Mouse (Mus musculus): ENCODE measurements at regions not wholly inside any gene's neighbourhood (a gene's known extent, or its start where the extent isn't known, plus 50 kb on each side); places are given as distances from the start of the nearest gene placed in this dataset.
"Not testable (repeated sequence)": the region's sequence is repeated elsewhere in the genome, so short reads cannot be mapped to it uniquely, and the experiment has no call there.

- WGBS = 91% methylated on average over 13 of the region's 13 CpGs
- ATAC-seq (ENCODE audit: insufficient number of reproducible peaks, insufficient read depth, low FRiP score, low TSS enrichment, low read depth) = no peak
- H3K36me3 ChIP-seq = no peaks in the 10 kb centered on the region
- no peak overlapping the region for H3K4me3 ChIP-seq (replicated peaks)
- H3K27me3 ChIP-seq = 0 out of 2 replicates have a peak, but pooled peaks cover 3% of the 10 kb centered on the region
- H3K27ac ChIP-seq = no peak overlapping the region
- no peak overlapping the region for H3K9ac ChIP-seq (replicated peaks)
- no peaks in the 10 kb centered on the region for H3K4me1 ChIP-seq (replicated peaks)
- H3K4me2 ChIP-seq = no peak overlapping the region
- no peaks in the 10 kb centered on the region for H3K9me3 ChIP-seq
Measured at GRCm38 (mm10) chr17:84844950-84845349, 54.4 kb upstream of the Lrpprc start.

- H3K9ac ChIP-seq (replicated peaks) = no peak overlapping the region
- 0 out of 2 replicates have a peak, but pooled peaks cover 3% of the 10 kb centered on the region for H3K27me3 ChIP-seq
- no peaks in the 10 kb centered on the region for H3K4me1 ChIP-seq (replicated peaks)
- H3K27ac ChIP-seq = no peak overlapping the region
- no peaks in the 10 kb centered on the region for H3K36me3 ChIP-seq
- no peak for ATAC-seq (ENCODE audit: insufficient number of reproducible peaks, insufficient read depth, low FRiP score, low TSS enrichment, low read depth)
- H3K4me2 ChIP-seq = no peak overlapping the region
- H3K9me3 ChIP-seq = no peaks in the 10 kb centered on the region
- 88% methylated on average over 9 of the region's 9 CpGs for WGBS
- no peak overlapping the region for H3K4me3 ChIP-seq (replicated peaks)
Measured at GRCm38 (mm10) chr17:84846141-84846540, 55.6 kb upstream of the Lrpprc start.

DNA sequence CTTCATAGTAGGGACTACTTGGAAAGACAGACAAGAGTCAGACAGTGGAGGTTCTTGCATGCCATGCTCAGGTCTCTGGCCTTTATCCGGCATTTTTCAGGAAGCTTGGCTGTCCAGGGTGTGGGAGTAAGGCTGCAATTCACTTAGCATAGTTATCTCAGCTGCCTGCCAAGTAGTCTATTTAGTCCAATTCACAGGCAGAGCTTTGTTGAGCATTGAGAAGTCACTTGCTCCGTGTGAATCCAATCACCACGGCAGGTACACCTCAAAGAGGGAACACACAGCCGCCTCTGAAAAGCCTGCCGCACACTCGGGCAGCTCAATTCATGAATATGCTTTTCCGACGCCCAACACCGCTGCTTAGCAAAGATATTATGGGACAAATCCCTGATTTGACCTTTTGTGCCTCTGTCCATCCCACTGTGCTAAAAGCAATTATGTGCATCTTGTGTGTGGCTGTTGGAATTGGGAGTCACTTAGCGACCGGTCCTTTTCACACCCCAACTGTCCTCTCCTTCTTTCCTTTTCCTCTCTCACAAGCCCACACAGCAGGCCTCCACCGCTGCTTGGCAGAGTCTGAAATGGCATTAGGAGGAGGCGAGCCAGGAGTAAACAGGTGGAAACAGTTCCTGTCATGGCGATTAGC, 57.9 kb upstream of the Lrpprc start:
- H3K4me3 ChIP-seq (replicated peaks) = no peak overlapping the region
- no peaks in the 10 kb centered on the region for H3K4me1 ChIP-seq (replicated peaks)
- 0 out of 2 replicates have a peak, but pooled peaks cover 3% of the 10 kb centered on the region for H3K27me3 ChIP-seq
- no peak overlapping the region for H3K4me2 ChIP-seq
- 59% methylated on average over 14 of the region's 14 CpGs for WGBS
- H3K36me3 ChIP-seq = no peaks in the 10 kb centered on the region
- H3K27ac ChIP-seq = no peak overlapping the region
- H3K9ac ChIP-seq (replicated peaks) = no peak overlapping the region
- no peak for ATAC-seq (ENCODE audit: insufficient number of reproducible peaks, insufficient read depth, low FRiP score, low TSS enrichment, low read depth)
- no peaks in the 10 kb centered on the region for H3K9me3 ChIP-seq

- ATAC-seq (ENCODE audit: insufficient number of reproducible peaks, insufficient read depth, low FRiP score, low TSS enrichment, low read depth) = no peak
- 70% methylated on average over 6 of the region's 6 CpGs for WGBS
- no peak overlapping the region for H3K27ac ChIP-seq
- H3K4me2 ChIP-seq = no peak overlapping the region
- no peaks in the 10 kb centered on the region for H3K9me3 ChIP-seq
- no peak overlapping the region for H3K9ac ChIP-seq (replicated peaks)
- 0 out of 2 replicates have a peak, but pooled peaks cover 3% of the 10 kb centered on the region for H3K27me3 ChIP-seq
- no peaks in the 10 kb centered on the region for H3K4me1 ChIP-seq (replicated peaks)
- no peaks in the 10 kb centered on the region for H3K36me3 ChIP-seq
- no peak overlapping the region for H3K4me3 ChIP-seq (replicated peaks)
Measured at GRCm38 (mm10) chr17:84849031-84849405, 58.4 kb upstream of the Lrpprc start.

- Histone ChIP-seq H3K27me3 (0 out of 2 replicates have a peak, but pooled peaks cover 3% of the 10 kb centered on the region), H3K9ac (replicated peaks) (no peak overlapping the region), H3K4me1 (replicated peaks) (no peaks in the 10 kb centered on the region; the same call in 1 of the 2 replicates), H3K36me3 (no peaks in the 10 kb centered on the region), H3K4me2 (no peak overlapping the region), H3K9me3 (no peaks in the 10 kb centered on the region), H3K27ac (no peak overlapping the region), H3K4me3 (replicated peaks) (no peak overlapping the region)
- no peak for ATAC-seq (ENCODE audit: insufficient number of reproducible peaks, insufficient read depth, low FRiP score, low TSS enrichment, low read depth)
- 69% methylated on average over 5 of the region's 5 CpGs for WGBS
Measured at GRCm38 (mm10) chr17:84850464-84850863, 59.9 kb upstream of the Lrpprc start.

- H3K4me1 ChIP-seq (replicated peaks) = no peaks in the 10 kb centered on the region; the same call in 1 of the 2 replicates
- H3K4me3 ChIP-seq (replicated peaks) = no peak overlapping the region
- H3K27ac ChIP-seq = no peak overlapping the region
- WGBS = 88% methylated on average over 5 of the region's 5 CpGs
- H3K9ac ChIP-seq (replicated peaks) = no peak overlapping the region
- H3K27me3 ChIP-seq = 0 out of 2 replicates have a peak, but pooled peaks cover 3% of the 10 kb centered on the region
- no peaks in the 10 kb centered on the region for H3K36me3 ChIP-seq
- no peak for ATAC-seq (ENCODE audit: insufficient number of reproducible peaks, insufficient read depth, low FRiP score, low TSS enrichment, low read depth)
- H3K4me2 ChIP-seq = no peak overlapping the region
- no peaks in the 10 kb centered on the region for H3K9me3 ChIP-seq
Measured at GRCm38 (mm10) chr17:84850893-84851292, 60.3 kb upstream of the Lrpprc start.

- Histone ChIP-seq H3K27me3 (no peaks in the 10 kb centered on the region), H3K36me3 (no peaks in the 10 kb centered on the region), H3K4me2 (no peak overlapping the region), H3K9ac (replicated peaks) (no peak overlapping the region), H3K9me3 (no peaks in the 10 kb centered on the region), H3K4me3 (replicated peaks) (no peak overlapping the region), H3K4me1 (replicated peaks) (peaks cover 9% of the 10 kb centered on the region; the same call in 1 of the 2 replicates), H3K27ac (no peak overlapping the region)
- ATAC-seq (ENCODE audit: insufficient number of reproducible peaks, insufficient read depth, low FRiP score, low TSS enrichment, low read depth) = no peak
- 93% methylated on average over 6 of the region's 6 CpGs for WGBS
Measured at GRCm38 (mm10) chr17:84856971-84857370, 66.4 kb upstream of the Lrpprc start.

DNA sequence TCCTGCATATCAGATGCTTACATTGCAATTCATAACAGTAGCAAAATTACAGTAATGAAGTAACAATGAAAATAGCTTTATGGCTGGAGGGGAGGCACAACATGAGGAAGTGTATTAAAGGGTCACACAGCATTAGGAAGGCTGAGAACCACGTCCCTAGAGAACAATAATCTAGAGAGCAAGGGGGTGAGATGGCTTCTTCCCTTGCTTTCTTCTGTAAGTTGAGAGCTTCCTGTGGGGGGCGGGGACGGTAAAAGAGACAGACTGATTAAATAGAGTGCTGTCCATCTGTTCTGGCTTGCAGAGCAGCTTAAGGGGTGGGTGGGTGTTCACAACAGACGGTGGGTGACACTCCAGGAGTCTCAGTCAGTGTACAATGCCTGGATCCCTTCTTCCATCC, 68.2 kb upstream of the Lrpprc start:
- no peak for ATAC-seq (ENCODE audit: insufficient number of reproducible peaks, insufficient read depth, low FRiP score, low TSS enrichment, low read depth)
- Histone ChIP-seq H3K36me3 (no peaks in the 10 kb centered on the region), H3K4me1 (replicated peaks) (peaks cover 9% of the 10 kb centered on the region; the same call in 1 of the 2 replicates), H3K27ac (no peak overlapping the region), H3K27me3 (no peaks in the 10 kb centered on the region), H3K4me2 (no peak overlapping the region), H3K9me3 (no peaks in the 10 kb centered on the region), H3K9ac (replicated peaks) (no peak overlapping the region), H3K4me3 (replicated peaks) (no peak overlapping the region)
- WGBS = 39% methylated on average over 4 of the region's 4 CpGs

DNA sequence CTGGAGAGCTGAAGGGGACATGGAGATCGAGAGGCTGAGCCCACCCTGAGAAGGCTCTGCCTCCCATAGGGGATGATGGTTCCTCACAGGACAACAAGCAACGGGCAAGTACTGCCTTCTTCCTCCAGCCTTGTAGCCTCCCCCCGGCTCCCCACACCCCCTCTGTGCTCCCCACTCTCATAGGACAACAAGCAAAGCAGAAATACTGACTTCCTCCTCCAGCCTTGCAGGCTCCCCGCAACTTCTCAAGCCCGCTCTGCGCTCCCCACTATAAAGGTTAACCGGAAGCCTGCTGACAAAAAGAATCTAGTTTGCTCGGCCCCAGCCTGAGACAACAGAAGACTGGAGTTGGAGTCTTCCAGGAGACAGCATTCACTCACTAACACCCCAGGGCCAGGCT, 69.3 kb upstream of the Lrpprc start:
- H3K9ac ChIP-seq (replicated peaks) = no peak overlapping the region
- peaks cover 9% of the 10 kb centered on the region; the same call in 1 of the 2 replicates for H3K4me1 ChIP-seq (replicated peaks)
- ATAC-seq (ENCODE audit: insufficient number of reproducible peaks, insufficient read depth, low FRiP score, low TSS enrichment, low read depth) = no peak
- H3K27me3 ChIP-seq = no peaks in the 10 kb centered on the region
- no peaks in the 10 kb centered on the region for H3K36me3 ChIP-seq
- no peak overlapping the region for H3K4me2 ChIP-seq
- no peaks in the 10 kb centered on the region for H3K9me3 ChIP-seq
- no peak overlapping the region for H3K4me3 ChIP-seq (replicated peaks)
- 68% methylated on average over 8 of the region's 8 CpGs for WGBS
- H3K27ac ChIP-seq = no peak overlapping the region

DNA sequence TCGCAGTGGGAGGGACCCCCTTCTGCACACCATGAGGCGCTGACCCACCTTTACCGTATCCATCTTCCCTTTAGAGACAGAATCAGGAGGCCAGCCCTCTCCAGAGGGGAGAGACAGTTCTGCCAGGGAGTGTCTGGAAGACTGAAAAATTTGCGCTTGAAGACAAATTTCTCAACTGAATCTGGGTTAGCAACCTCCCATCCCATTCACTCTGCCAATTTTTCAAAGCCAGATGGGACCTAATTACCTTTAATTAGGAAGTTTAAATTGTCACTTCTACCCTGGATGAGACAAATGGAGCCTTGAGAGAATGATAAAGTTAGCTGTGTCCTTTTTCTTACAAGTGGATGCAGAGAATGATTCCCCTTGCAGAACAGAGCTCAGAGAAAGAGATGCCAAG, 70.2 kb upstream of the Lrpprc start:
- Histone ChIP-seq H3K4me2 (no peak overlapping the region), H3K4me1 (replicated peaks) (peaks cover 9% of the 10 kb centered on the region; the same call in 1 of the 2 replicates), H3K9ac (replicated peaks) (no peak overlapping the region), H3K27me3 (no peaks in the 10 kb centered on the region), H3K9me3 (no peaks in the 10 kb centered on the region), H3K36me3 (no peaks in the 10 kb centered on the region), H3K4me3 (replicated peaks) (no peak overlapping the region), H3K27ac (no peak overlapping the region)
- 70% methylated on average over 4 of the region's 4 CpGs for WGBS
- ATAC-seq (ENCODE audit: insufficient number of reproducible peaks, insufficient read depth, low FRiP score, low TSS enrichment, low read depth) = no peak

DNA sequence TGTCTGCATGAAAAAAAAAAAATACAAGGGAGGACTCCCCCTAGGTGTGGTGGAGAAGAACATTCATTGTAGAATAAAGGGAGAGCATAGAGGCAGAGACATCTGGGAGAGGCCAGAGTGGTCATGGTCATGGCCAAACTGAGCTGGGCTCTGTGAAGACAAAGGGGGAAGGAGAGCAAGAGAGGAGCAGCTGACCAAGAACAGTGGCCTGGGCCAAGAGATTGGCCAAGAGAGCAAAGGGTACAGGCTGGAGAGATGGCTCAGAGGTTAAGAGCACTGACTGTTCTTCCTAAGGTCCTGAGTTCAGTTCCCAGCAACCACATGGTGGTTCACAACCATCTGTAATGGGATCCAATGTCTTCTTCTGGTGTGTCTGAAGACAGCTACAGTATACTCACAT, 73.6 kb upstream of the Lrpprc start:
- not testable (repeated sequence) for H3K9me3 ChIP-seq; H3K4me2 ChIP-seq; H3K36me3 ChIP-seq; ATAC-seq (ENCODE audit: insufficient number of reproducible peaks, insufficient read depth, low FRiP score, low TSS enrichment, low read depth); H3K9ac ChIP-seq (replicated peaks); H3K4me1 ChIP-seq (replicated peaks); H3K27ac ChIP-seq; H3K4me3 ChIP-seq (replicated peaks); H3K27me3 ChIP-seq

- WGBS = 76% methylated on average over 2 of the region's 2 CpGs
- 0 out of 2 replicates have a peak, but pooled peaks cover 4% of the 10 kb centered on the region for H3K4me1 ChIP-seq (replicated peaks)
- no peak overlapping the region for H3K4me2 ChIP-seq
- no peak overlapping the region for H3K4me3 ChIP-seq (replicated peaks)
- H3K27me3 ChIP-seq = no peaks in the 10 kb centered on the region
- ATAC-seq (ENCODE audit: insufficient number of reproducible peaks, insufficient read depth, low FRiP score, low TSS enrichment, low read depth) = no peak
- H3K27ac ChIP-seq = no peak overlapping the region
- no peak overlapping the region for H3K9ac ChIP-seq (replicated peaks)
- H3K9me3 ChIP-seq = no peaks in the 10 kb centered on the region
- no peaks in the 10 kb centered on the region for H3K36me3 ChIP-seq
Measured at GRCm38 (mm10) chr17:84865158-84865557, 74.6 kb upstream of the Lrpprc start.
